ENCODE assay signal across 21 mouse cellular contexts in genomic region chr3:65573516-65573915, GRCm38 (mm10).
"Had no signal": no experiment of that assay in that cellular context is flagged by ENCODE, and none has a peak within 500 bp of the region (broad histone marks: within the 10 kb centered on the region; RNA-seq: fewer than 3 reads in every experiment).

No protein-coding gene starts in this region.

- H3K4me1 ChIP-seq: limb, embryonic 12.5 days; limb, embryonic 15.5 days; midbrain, embryonic 12.5 days; midbrain, embryonic 15.5 days; neural tube, embryonic 12.5 days; neural tube, embryonic 15.5 days; stomach, embryonic 15.5 days had no signal

- H3K4me3 ChIP-seq: limb, embryonic 12.5 days; limb, embryonic 15.5 days; midbrain, embryonic 12.5 days; midbrain, embryonic 15.5 days; neural tube, embryonic 12.5 days; neural tube, embryonic 15.5 days; stomach, embryonic 15.5 days had no signal

- ATAC-seq: inflammation-experienced regulatory T-cells, adult 6 months; intestine, embryonic 16.5 days; midbrain, embryonic 15.5 days had no signal

- H3K36me3 ChIP-seq: limb, embryonic 12.5 days; limb, embryonic 15.5 days; midbrain, embryonic 12.5 days; midbrain, embryonic 15.5 days; neural tube, embryonic 12.5 days; neural tube, embryonic 15.5 days; stomach, embryonic 15.5 days had no signal

- H3K4me2 ChIP-seq: limb, embryonic 12.5 days; limb, embryonic 15.5 days; liver, embryonic 11.5 days; midbrain, embryonic 12.5 days; midbrain, embryonic 15.5 days; neural tube, embryonic 12.5 days; neural tube, embryonic 15.5 days; stomach, embryonic 15.5 days had no signal

- H3K9me3 ChIP-seq: limb, embryonic 12.5 days; limb, embryonic 15.5 days; midbrain, embryonic 12.5 days; midbrain, embryonic 15.5 days; neural tube, embryonic 12.5 days; neural tube, embryonic 15.5 days; stomach, embryonic 15.5 days had no signal

- DNase-seq: kidney, adult 18-20 months; kidney, adult 9 months; kidney, postnatal 14 days; kidney, postnatal 4 days; left cerebral cortex, postnatal 4 days; retina, postnatal 1 day; right cerebral cortex, postnatal 25 days; spleen, adult 18-20 months; thymus, postnatal 36 days had no signal

- H3K9ac ChIP-seq: limb, embryonic 12.5 days; limb, embryonic 15.5 days; liver, embryonic 14.5 days; midbrain, embryonic 12.5 days; midbrain, embryonic 15.5 days; neural tube, embryonic 12.5 days; neural tube, embryonic 15.5 days; stomach, embryonic 15.5 days had no signal

- H3K27me3 ChIP-seq: limb, embryonic 12.5 days; limb, embryonic 15.5 days; midbrain, embryonic 15.5 days; neural tube, embryonic 12.5 days; neural tube, embryonic 15.5 days; stomach, embryonic 15.5 days had no signal

- H3K27ac ChIP-seq: limb, embryonic 12.5 days; limb, embryonic 15.5 days; liver, embryonic 14.5 days; macrophage; midbrain, embryonic 12.5 days; midbrain, embryonic 15.5 days; neural tube, embryonic 12.5 days; neural tube, embryonic 15.5 days; stomach, embryonic 15.5 days had no signal
